Mouse (Mus musculus): ENCODE measurements around the gene Zdhhc23. TPM values are rescaled to one million over a fixed set of nuclear protein-coding genes. Genes with fewer than 3 reads are reported as not detected.

The Zdhhc23 gene
- polyA plus RNA-seq (2017; shearing (Covaris generic)), result 4.0 TPM

GRCm38 (mm10) chr16:43979328-43980109 is at the start of gene Zdhhc23:
Gene Zdhhc23, minus strand, starts transcription at chr16:43979791.

GRCm38 (mm10) chr16:43926341-43926859 is 53.2 kb downstream of the Zdhhc23 start, which contains the start of gene Qtrt2:
Gene Qtrt2, minus strand, starts transcription at chr16:43926809.

Other genes with a start within 250 kb of the Zdhhc23 start
- gene Drd3, start 225.8 kb downstream of the Zdhhc23 start, polyA plus RNA-seq (2017; shearing (Covaris generic)), result not detected
- 17.0 TPM for gene Ccdc191, start 90.0 kb downstream of the Zdhhc23 start, polyA plus RNA-seq (2017; shearing (Covaris generic))
- 27.6 TPM for gene Qtrt2, start 53.0 kb downstream of the Zdhhc23 start, polyA plus RNA-seq (2017; shearing (Covaris generic))
- 6.4 TPM for gene Gramd1c, start 83.6 kb upstream of the Zdhhc23 start, polyA plus RNA-seq (2017; shearing (Covaris generic))
- 39.2 TPM for gene Atp6v1a, start 159.9 kb upstream of the Zdhhc23 start, polyA plus RNA-seq (2017; shearing (Covaris generic))
- gene Naa50, start 160.0 kb upstream of the Zdhhc23 start, polyA plus RNA-seq (2017; shearing (Covaris generic)), result 51.1 TPM
- gene Usf3, start 193.5 kb upstream of the Zdhhc23 start, polyA plus RNA-seq (2017; shearing (Covaris generic)), result 2.2 TPM